Mouse (Mus musculus) limb, embryonic 14.5 days (tissue): ENCODE results near the gene Slc25a19. TPM values are rescaled to one million over a fixed set of nuclear protein-coding genes. Genes with fewer than 3 reads are reported as not detected.

Source experiments
- ATAC-seq: fragments of 200-750 bp; cut with Nextera tagmentation; 2 replicates; pipeline ENCODE4 v1.8.0; 2017; ENCODE audit warnings: low read depth, moderate number of reproducible peaks, moderate TSS enrichment; ENCODE audit not compliant: low FRiP score
- DNase-seq: peaks from one replicate; pipeline ENCODE4 v3.0.0-alpha.2; 2015; ENCODE audit warnings: low spot score
- H3K27ac ChIP-seq: fragments of 300-500 bp; sonication (generic); replicated peaks from 2 replicates; pipeline ENCODE4 v1.5.1; 2014; ENCODE audit warnings: low read depth, mild to moderate bottlenecking, low read length, moderate library complexity, mixed read lengths
- H3K27me3 ChIP-seq: fragments of 300-500 bp; sonication (generic); 2 replicates; pipeline ENCODE4 v1.6.1; 2014; ENCODE audit warnings: low read length, mixed read lengths; ENCODE audit not compliant: control insufficient read depth, insufficient read depth
- H3K36me3 ChIP-seq: fragments of 300-500 bp; sonication (generic); 2 replicates; pipeline ENCODE4 v1.6.1; 2014; ENCODE audit warnings: mild to moderate bottlenecking, low read length, moderate library complexity, mixed read lengths; ENCODE audit not compliant: control insufficient read depth, insufficient read depth
- H3K4me1 ChIP-seq: fragments of 300-500 bp; sonication (generic); 2 replicates; pipeline ENCODE4 v1.6.1; 2014; ENCODE audit warnings: antibody characterized with exemption, low read length, mixed read lengths; ENCODE audit not compliant: control insufficient read depth, insufficient read depth
- H3K4me2 ChIP-seq: fragments of 300-500 bp; sonication (generic); replicated peaks from 2 replicates; pipeline ENCODE4 v1.6.1; 2014; ENCODE audit warnings: low read depth, mild to moderate bottlenecking, low read length, moderate library complexity; ENCODE audit not compliant: severe bottlenecking
- H3K4me3 ChIP-seq: fragments of 300-500 bp; sonication (generic); replicated peaks from 2 replicates; pipeline ENCODE4 v1.5.1; 2014; ENCODE audit warnings: low read length
- H3K9ac ChIP-seq: fragments of 300-500 bp; sonication (generic); 2 replicates; pipeline ENCODE4 v1.6.1; 2014; ENCODE audit warnings: mild to moderate bottlenecking, low read depth, low read length, moderate library complexity; ENCODE audit not compliant: severe bottlenecking
- H3K9me3 ChIP-seq: fragments of 300-500 bp; sonication (generic); 2 replicates; pipeline ENCODE4 v1.6.1; 2016; ENCODE audit warnings: low read length; ENCODE audit not compliant: control insufficient read depth
- POLR2A ChIP-seq: fragments of 200-500 bp; IDR thresholded peaks from 2 replicates; pipeline ENCODE4 v1.8.0; 2012; ENCODE audit warnings: inconsistent platforms, mild to moderate bottlenecking, moderate library complexity, borderline replicate concordance; ENCODE audit not compliant: insufficient read depth, insufficient read length; ENCODE audit errors: extremely low read depth
- WGBS: fragments of 180-500 bp; shearing (Covaris S2); extraction: QIAGEN DNeasy Blood & Tissue Kit; methylation state at CpG from one replicate; pipeline ENCODE4 v1.1.7; 2014; 5-methylcytosine and 5-hydroxymethylcytosine counted together
- polyA plus RNA-seq, 2 experiments: library from polyadenylated mRNA; depleted of rRNA in 1 of 2; stranded (reverse) in 1 of 2; unstranded in 1 of 2; fragments of >200 nt; fragmentation: Nextera tagmentation in 1 of 2; extraction: Ambion mirVana in 1 of 2; gene quantifications; 2 replicates each; pipeline versions ENCODE4 v1.2.1 to v1.2.3; 2012 to 2014

The Slc25a19 gene
- polyA plus RNA-seq, 2 experiments, result 20.9 to 30.7 TPM

- Histone ChIP-seq H3K9ac (no peak overlapping the region), H3K9me3 (no peaks in the 10 kb centered on the region), H3K4me2 (no peak overlapping the region), H3K27me3 (no peaks in the 10 kb centered on the region), H3K36me3 (peaks cover 8% of the 10 kb centered on the region; the same call in 1 of the 2 replicates), H3K27ac (no peak overlapping the region), H3K4me3 (no peak overlapping the region), H3K4me1 (no peaks in the 10 kb centered on the region)
- DNase-seq (no peak), ATAC-seq (no peak)
- TF ChIP-seq POLR2A, result no peak
- 88% methylated on average over 3 of the region's 4 CpGs for WGBS
Measured at GRCm38 (mm10) chr11:115640311-115640828, 12.3 kb upstream of the Slc25a19 start.

DNA sequence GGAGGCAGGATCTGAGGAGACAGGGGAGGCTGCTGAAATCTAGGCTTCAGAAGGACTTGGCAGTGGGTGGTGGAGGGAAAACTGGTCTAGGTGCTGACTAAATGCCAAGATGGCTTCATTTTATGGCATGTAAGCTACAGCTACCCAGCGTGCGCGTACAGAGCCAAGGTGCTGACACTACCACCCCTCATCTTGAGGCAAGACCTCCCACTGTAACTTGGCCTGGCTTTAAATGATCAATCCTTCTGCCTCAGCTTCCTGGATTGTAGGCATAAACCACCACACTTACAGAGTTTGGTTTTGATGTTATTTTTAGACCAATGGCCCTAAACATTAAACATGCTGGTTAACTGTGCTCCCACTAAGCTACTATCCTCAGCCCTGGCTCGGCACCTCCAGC, 11.4 kb upstream of the Slc25a19 start:
- no peak for ATAC-seq
- no peaks in the 10 kb centered on the region for H3K9me3 ChIP-seq
- peaks cover 4% of the 10 kb centered on the region; the same call in 1 of the 2 replicates for H3K36me3 ChIP-seq
- no peak overlapping the region for H3K4me2 ChIP-seq
- no peak overlapping the region for H3K9ac ChIP-seq
- 74% methylated on average over 4 of the region's 4 CpGs for WGBS
- DNase-seq, result no peak
- H3K4me3 ChIP-seq, result no peak overlapping the region
- H3K27ac ChIP-seq, result no peak overlapping the region
- no peaks in the 10 kb centered on the region for H3K27me3 ChIP-seq
- no peak for TF ChIP-seq POLR2A
- no peaks in the 10 kb centered on the region for H3K4me1 ChIP-seq

DNA sequence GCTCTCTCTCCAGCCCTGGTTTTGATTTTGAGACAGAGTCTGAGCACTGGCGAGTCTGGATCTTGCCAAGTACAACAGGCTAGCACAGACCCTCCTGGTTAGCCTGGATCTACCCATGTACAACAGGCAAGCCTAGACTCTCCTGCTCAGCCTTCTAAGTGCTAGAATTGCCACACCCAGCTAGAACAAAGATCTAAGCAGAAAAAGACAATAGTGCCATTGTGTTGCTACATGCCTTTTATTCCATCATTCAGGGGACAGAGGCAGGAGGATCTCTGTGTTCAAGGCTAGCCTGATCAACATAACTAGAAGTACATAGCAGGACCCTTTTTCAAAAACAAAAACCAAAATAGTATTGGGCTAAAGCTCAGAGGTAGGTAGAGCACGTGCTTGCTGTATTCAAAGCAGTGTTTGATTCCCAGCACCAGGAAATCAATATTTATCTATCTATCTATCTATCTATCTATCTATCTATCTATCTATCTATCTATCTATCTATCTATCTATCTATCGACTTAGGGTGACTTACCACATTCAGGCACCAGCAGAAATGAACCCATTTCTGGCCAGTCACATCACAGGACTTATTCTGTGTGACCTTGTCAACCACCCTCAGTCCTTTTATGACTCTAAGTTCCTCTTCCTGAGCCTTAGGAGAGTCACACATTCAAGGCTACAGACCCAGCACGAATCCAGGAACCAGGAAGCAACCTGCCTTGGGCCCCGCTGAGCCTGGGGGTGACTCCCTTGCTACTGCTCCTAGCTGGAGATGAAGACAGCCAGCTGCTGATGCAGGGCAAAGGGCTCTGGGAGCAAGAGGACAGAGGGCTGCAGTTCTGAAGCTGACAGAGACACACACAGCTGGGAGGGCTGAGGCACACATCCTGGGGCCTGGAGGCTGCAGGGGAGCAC, 10.7 kb upstream of the Slc25a19 start:
- Histone ChIP-seq H3K9me3 (no peaks in the 10 kb centered on the region), H3K27me3 (no peaks in the 10 kb centered on the region), H3K27ac (no peak overlapping the region), H3K4me3 (no peak overlapping the region), H3K4me2 (no peak overlapping the region), H3K36me3 (no peaks in the 10 kb centered on the region), H3K9ac (no peak overlapping the region), H3K4me1 (no peaks in the 10 kb centered on the region)
- DNase-seq, result no peak
- 73% methylated on average over 5 of the region's 5 CpGs for WGBS
- no peak for ATAC-seq
- no peak for TF ChIP-seq POLR2A

DNA sequence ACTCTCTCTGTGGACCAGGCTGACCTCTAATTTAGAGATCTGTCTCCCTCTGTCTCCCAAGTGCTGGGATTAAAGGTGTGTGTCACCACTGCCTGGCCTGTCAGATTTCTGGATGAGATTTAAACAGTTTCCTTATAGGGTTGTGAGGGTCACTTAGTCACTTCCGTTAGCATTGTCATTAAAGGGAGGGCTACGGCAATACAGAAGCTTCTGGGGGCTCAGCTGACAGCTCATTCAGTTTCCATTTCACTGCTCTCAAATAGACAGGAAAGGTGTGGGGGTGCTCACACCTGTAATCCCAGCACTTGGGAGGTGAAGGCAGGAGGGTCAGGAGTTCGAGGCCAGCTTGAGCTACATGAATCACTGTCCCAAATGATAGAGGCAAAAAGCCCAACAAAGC, 8.9 kb upstream of the Slc25a19 start:
- Histone ChIP-seq H3K27me3 (no peaks in the 10 kb centered on the region), H3K36me3 (no peaks in the 10 kb centered on the region), H3K4me1 (no peaks in the 10 kb centered on the region), H3K4me2 (no peak overlapping the region), H3K4me3 (no peak overlapping the region), H3K9me3 (no peaks in the 10 kb centered on the region), H3K9ac (no peak overlapping the region), H3K27ac (no peak overlapping the region)
- no peak for TF ChIP-seq POLR2A
- DNase-seq (no peak), ATAC-seq (no peak)
- 72% methylated on average over 3 of the region's 3 CpGs for WGBS

DNA sequence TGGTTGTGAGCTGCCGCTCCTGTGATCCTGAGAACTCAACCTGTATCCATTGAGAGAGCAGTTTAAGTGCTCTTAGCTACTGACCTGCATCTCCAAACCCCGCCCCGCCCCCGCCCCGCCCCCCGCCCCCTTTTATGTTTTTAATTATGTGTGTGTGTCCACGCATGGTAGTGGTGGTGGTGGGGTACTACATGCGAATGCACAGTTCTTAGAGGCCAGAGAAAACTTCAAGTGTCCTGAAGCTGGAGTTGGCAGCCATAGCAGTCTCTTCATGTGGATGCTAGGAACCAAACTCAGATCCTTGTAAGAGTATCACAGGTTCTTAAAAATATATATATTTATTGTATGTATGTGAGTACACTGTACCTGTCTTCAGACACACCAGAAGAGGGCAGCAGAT, 7.4 kb upstream of the Slc25a19 start:
- H3K4me2 ChIP-seq, result no peak overlapping the region
- no peaks in the 10 kb centered on the region for H3K4me1 ChIP-seq
- no peaks in the 10 kb centered on the region for H3K27me3 ChIP-seq
- no peaks in the 10 kb centered on the region for H3K36me3 ChIP-seq
- H3K27ac ChIP-seq, result no peak overlapping the region
- no peak overlapping the region for H3K4me3 ChIP-seq
- no peak for ATAC-seq
- TF ChIP-seq POLR2A, result no peak
- H3K9ac ChIP-seq, result no peak overlapping the region
- DNase-seq, result no peak
- no peaks in the 10 kb centered on the region for H3K9me3 ChIP-seq
- WGBS, result 63% methylated on average over 8 of the region's 8 CpGs
